Mouse (Mus musculus) intestine, embryonic 14.5 days (tissue): Measurements from ENCODE around the gene Flywch1. TPM values are rescaled to one million over a fixed set of nuclear protein-coding genes. Genes with fewer than 3 reads are reported as not detected.

Experiments used
- ATAC-seq: fragments of 200-750 bp; cut with Nextera tagmentation; replicated peaks from 2 replicates; pipeline ENCODE4 v1.8.0; 2017; ENCODE audit warnings: low read depth, moderate number of reproducible peaks, moderate TSS enrichment, moderate library complexity; ENCODE audit not compliant: low FRiP score, low TSS enrichment
- DNase-seq: peaks from one replicate; pipeline ENCODE4 v3.0.0-alpha.2; 2018; ENCODE audit warnings: low spot score
- H3K27ac ChIP-seq: fragments of 300-500 bp; sonication (generic); 2 replicates; pipeline ENCODE4 v1.5.1; 2014; ENCODE audit warnings: low read depth, mild to moderate bottlenecking, control low read depth
- H3K27me3 ChIP-seq: fragments of 300-500 bp; sonication (generic); replicated peaks from 2 replicates; pipeline ENCODE4 v1.6.1; 2014; ENCODE audit warnings: low read length, control low read depth; ENCODE audit not compliant: control insufficient read depth, insufficient read depth
- H3K36me3 ChIP-seq: fragments of 300-500 bp; sonication (generic); 2 replicates; pipeline ENCODE4 v1.6.1; 2014; ENCODE audit warnings: low read length, control low read depth; ENCODE audit not compliant: control insufficient read depth, insufficient read depth
- H3K4me1 ChIP-seq: fragments of 300-500 bp; sonication (generic); replicated peaks from 2 replicates; pipeline ENCODE4 v1.6.1; 2014; ENCODE audit warnings: low read length, control low read depth, mixed read lengths; ENCODE audit not compliant: control insufficient read depth, insufficient read depth
- H3K4me2 ChIP-seq: fragments of 300-500 bp; sonication (generic); 2 replicates; pipeline ENCODE4 v1.6.1; 2014; ENCODE audit warnings: low read length
- H3K4me3 ChIP-seq: fragments of 300-500 bp; sonication (generic); 2 replicates; pipeline ENCODE4 v1.5.1; 2014; ENCODE audit warnings: low read depth, low read length, control low read depth, mixed read lengths
- H3K9ac ChIP-seq: fragments of 300-500 bp; sonication (generic); 2 replicates; pipeline ENCODE4 v1.6.1; 2014; ENCODE audit warnings: mild to moderate bottlenecking, low read length
- H3K9me3 ChIP-seq: fragments of 300-500 bp; sonication (generic); 2 replicates; pipeline ENCODE4 v1.6.1; 2016; ENCODE audit warnings: low read length, control low read depth; ENCODE audit not compliant: control insufficient read depth
- WGBS: fragments of 180-500 bp; shearing (Covaris S2); extraction: QIAGEN DNeasy Blood & Tissue Kit; methylation state at CpG from one replicate; pipeline ENCODE4 v1.1.7; 2014; 5-methylcytosine and 5-hydroxymethylcytosine counted together
- polyA plus RNA-seq: library from polyadenylated mRNA; unstranded; fragments of >200 nt; fragmentation: Nextera tagmentation; extraction: Ambion mirVana; gene quantifications from 2 replicates; pipeline ENCODE4 v1.2.1, GENCODE M21; 2014

The Flywch1 gene
- polyA plus RNA-seq, 1 experiment from 2014 or later: 69.4 TPM

GRCm38 (mm10) chr17:23755689-23756088 is 15.7 kb downstream of the Flywch1 start:
- Histone ChIP-seq H3K4me3 (no peak overlapping the region), H3K9ac (no peak overlapping the region), H3K4me1 (no peaks in the 10 kb centered on the region), H3K27ac (no peak overlapping the region), H3K27me3 (no peaks in the 10 kb centered on the region), H3K9me3 (no peaks in the 10 kb centered on the region), H3K36me3 (peaks cover 80% of the 10 kb centered on the region), H3K4me2 (no peak overlapping the region)
- DNase-seq (no peak), ATAC-seq (no peak)
- 91% methylated on average over 13 of the region's 13 CpGs for WGBS

GRCm38 (mm10) chr17:23749400-23750191 is 21.8 kb downstream of the Flywch1 start:
- H3K4me2 ChIP-seq: peak overlapping the region; percentile 5; the same call in 1 of the 2 replicates
- no peak for DNase-seq
- peaks cover 14% of the 10 kb centered on the region for H3K4me1 ChIP-seq
- H3K9me3 ChIP-seq: no peaks in the 10 kb centered on the region
- peaks cover 28% of the 10 kb centered on the region for H3K36me3 ChIP-seq
- no peak overlapping the region for H3K27ac ChIP-seq
- 77% methylated on average over 11 of the region's 11 CpGs for WGBS
- no peak overlapping the region for H3K4me3 ChIP-seq
- H3K27me3 ChIP-seq: peaks cover 35% of the 10 kb centered on the region
- no peak for ATAC-seq
- H3K9ac ChIP-seq: no peak overlapping the region

- peaks cover 43% of the 10 kb centered on the region for H3K27me3 ChIP-seq
- H3K9ac ChIP-seq: no peak overlapping the region
- H3K4me1 ChIP-seq: peaks cover 22% of the 10 kb centered on the region
- peak; percentile 73 for DNase-seq
- peaks cover 21% of the 10 kb centered on the region for H3K36me3 ChIP-seq
- peak overlapping the region; percentile 5; the same call in 1 of the 2 replicates for H3K4me2 ChIP-seq
- WGBS: 29% methylated on average over 10 of the region's 10 CpGs
- H3K27ac ChIP-seq: no peak overlapping the region
- H3K4me3 ChIP-seq: no peak overlapping the region
- ATAC-seq: no peak
- H3K9me3 ChIP-seq: no peaks in the 10 kb centered on the region
Measured at GRCm38 (mm10) chr17:23748631-23749391, 22.6 kb downstream of the Flywch1 start.

- no peak for ATAC-seq
- Histone ChIP-seq H3K36me3 (peaks cover 13% of the 10 kb centered on the region), H3K4me1 (peaks cover 23% of the 10 kb centered on the region), H3K9me3 (no peaks in the 10 kb centered on the region), H3K27me3 (peaks cover 51% of the 10 kb centered on the region), H3K4me3 (no peak overlapping the region), H3K4me2 (no peak overlapping the region), H3K9ac (no peak overlapping the region), H3K27ac (no peak overlapping the region)
- no peak for DNase-seq
- 26% methylated on average over 6 of the region's 6 CpGs for WGBS
Measured at GRCm38 (mm10) chr17:23748026-23748425, 23.4 kb downstream of the Flywch1 start.

- Histone ChIP-seq H3K9me3 (no peaks in the 10 kb centered on the region), H3K27ac (no peak overlapping the region), H3K9ac (no peak overlapping the region), H3K4me1 (peaks cover 23% of the 10 kb centered on the region), H3K27me3 (peaks cover 56% of the 10 kb centered on the region), H3K36me3 (peaks cover 7% of the 10 kb centered on the region), H3K4me2 (no peak overlapping the region), H3K4me3 (no peak overlapping the region)
- DNase-seq (no peak), ATAC-seq (no peak)
- 83% methylated on average over 3 of the region's 3 CpGs for WGBS
Measured at GRCm38 (mm10) chr17:23747471-23747870, 23.9 kb downstream of the Flywch1 start.

- no peak for DNase-seq
- H3K27me3 ChIP-seq: peaks cover 63% of the 10 kb centered on the region
- H3K4me3 ChIP-seq: no peak overlapping the region
- peaks cover under 1% of the 10 kb centered on the region; the same call in 1 of the 2 replicates for H3K36me3 ChIP-seq
- ATAC-seq: no peak
- no peak overlapping the region for H3K4me2 ChIP-seq
- peaks cover 27% of the 10 kb centered on the region for H3K4me1 ChIP-seq
- H3K9me3 ChIP-seq: no peaks in the 10 kb centered on the region
- no peak overlapping the region for H3K9ac ChIP-seq
- H3K27ac ChIP-seq: no peak overlapping the region
- 72% methylated on average over 3 of the region's 3 CpGs for WGBS
Measured at GRCm38 (mm10) chr17:23746767-23747166, 24.6 kb downstream of the Flywch1 start.

GRCm38 (mm10) chr17:23746311-23746710 is 25.1 kb downstream of the Flywch1 start:
- H3K4me2 ChIP-seq: peak overlapping the region; percentile 56
- H3K4me1 ChIP-seq: peaks cover 27% of the 10 kb centered on the region
- no peak overlapping the region for H3K9ac ChIP-seq
- no peak overlapping the region for H3K27ac ChIP-seq
- no peak overlapping the region for H3K4me3 ChIP-seq
- H3K36me3 ChIP-seq: no peaks in the 10 kb centered on the region
- peak; percentile 62 for DNase-seq
- 8% methylated on average over 12 of the region's 12 CpGs for WGBS
- no peaks in the 10 kb centered on the region for H3K9me3 ChIP-seq
- no peak for ATAC-seq
- H3K27me3 ChIP-seq: peaks cover 68% of the 10 kb centered on the region

GRCm38 (mm10) chr17:23745301-23746251 is 25.8 kb downstream of the Flywch1 start, which contains the start of gene Kremen2:
Gene Kremen2 (minus strand): TSS chr17:23745833.
- DNase-seq: peak; percentile 60
- Histone ChIP-seq H3K36me3 (no peaks in the 10 kb centered on the region), H3K27me3 (peaks cover 75% of the 10 kb centered on the region), H3K27ac (no peak within 1 kb of the TSS), H3K9ac (no peak within 1 kb of the TSS), H3K9me3 (no peaks in the 10 kb centered on the region), H3K4me2 (peak within 1 kb of the TSS; percentile 56), H3K4me3 (peak within 1 kb of the TSS; percentile 32), H3K4me1 (peaks cover 27% of the 10 kb centered on the region)
- under 1% methylated on average over 43 of the region's 45 CpGs for WGBS
- no peak; the same call in 1 of the 2 replicates for ATAC-seq
